Comparison of ENCODE assay signal across 20 mouse cellular contexts in genomic region chr1:37242253-37242652, GRCm38 (mm10). TPM values are rescaled to one million over a fixed set of nuclear protein-coding genes. Genes with fewer than 3 reads are reported as not detected.
"Had no signal": no experiment of that assay in that cellular context is flagged by ENCODE, and none has a peak within 500 bp of the region (broad histone marks: within the 10 kb centered on the region; RNA-seq: fewer than 3 reads in every experiment).

No protein-coding gene starts in this region.

- H3K4me1 ChIP-seq: lung, embryonic 15.5 days had no signal

- H3K4me2 ChIP-seq: lung, embryonic 15.5 days; midbrain, embryonic 11.5 days; midbrain, embryonic 13.5 days; midbrain, embryonic 15.5 days; neural tube, embryonic 13.5 days; neural tube, embryonic 15.5 days had no signal

- DNase-seq: liver, postnatal 0 days; lung, adult 2 months; lung, postnatal 14 days; lung, postnatal 36 days; right cerebral cortex, postnatal 14 days; thymus, adult 18-20 months; thymus, postnatal 14 days; thymus, postnatal 36 days had no signal

- H3K27ac ChIP-seq: lung, embryonic 15.5 days; macrophage; midbrain, embryonic 13.5 days; midbrain, embryonic 15.5 days; neural tube, embryonic 13.5 days; neural tube, embryonic 15.5 days had no signal

- H3K4me3 ChIP-seq: lung, embryonic 15.5 days; megakaryocyte, embryonic 14.5 days; midbrain, embryonic 13.5 days; midbrain, embryonic 15.5 days; myocyte; neural tube, embryonic 13.5 days; neural tube, embryonic 15.5 days had no signal

- H3K27me3 ChIP-seq: lung, embryonic 15.5 days; midbrain, embryonic 13.5 days; midbrain, embryonic 15.5 days; neural tube, embryonic 13.5 days; neural tube, embryonic 15.5 days had no signal

- H3K9ac ChIP-seq: liver, postnatal 0 days; lung, embryonic 15.5 days; midbrain, embryonic 13.5 days; midbrain, embryonic 15.5 days; neural tube, embryonic 13.5 days; neural tube, embryonic 15.5 days had no signal

- H3K9me3 ChIP-seq: lung, embryonic 15.5 days; midbrain, embryonic 13.5 days; midbrain, embryonic 15.5 days; neural tube, embryonic 13.5 days; neural tube, embryonic 15.5 days had no signal

- H3K36me3 ChIP-seq: lung, embryonic 15.5 days; midbrain, embryonic 13.5 days; midbrain, embryonic 15.5 days; neural tube, embryonic 13.5 days; neural tube, embryonic 15.5 days had no signal

- ATAC-seq: liver, postnatal 0 days; lung, postnatal 0 days; midbrain, embryonic 13.5 days; midbrain, embryonic 15.5 days had no signal

RNA-seq across cellular contexts. Expression of gene Cnga3, which starts 28.0 kb away (rescaled TPM):
- total RNA-seq: megakaryocyte progenitor cell, adult 5-6 weeks had no signal
- polyA plus RNA-seq: liver, postnatal 0 days; lung, embryonic 15.5 days; lung, postnatal 0 days; macrophage; midbrain, embryonic 11.5 days; myocyte; neural tube, embryonic 11.5 days; neural tube, embryonic 13.5 days had no signal
